Mouse (Mus musculus) urinary bladder, adult 18-20 months (tissue): ENCODE data around the gene Cdc14b.

Source experiments
- DNase-seq, 2 experiments: peaks; one replicate each; pipeline ENCODE4 v3.0.0; 2022; ENCODE audit warnings: low spot score in 2 of 2, mixed read lengths in 2 of 2

Gene Cdc14b

DNA sequence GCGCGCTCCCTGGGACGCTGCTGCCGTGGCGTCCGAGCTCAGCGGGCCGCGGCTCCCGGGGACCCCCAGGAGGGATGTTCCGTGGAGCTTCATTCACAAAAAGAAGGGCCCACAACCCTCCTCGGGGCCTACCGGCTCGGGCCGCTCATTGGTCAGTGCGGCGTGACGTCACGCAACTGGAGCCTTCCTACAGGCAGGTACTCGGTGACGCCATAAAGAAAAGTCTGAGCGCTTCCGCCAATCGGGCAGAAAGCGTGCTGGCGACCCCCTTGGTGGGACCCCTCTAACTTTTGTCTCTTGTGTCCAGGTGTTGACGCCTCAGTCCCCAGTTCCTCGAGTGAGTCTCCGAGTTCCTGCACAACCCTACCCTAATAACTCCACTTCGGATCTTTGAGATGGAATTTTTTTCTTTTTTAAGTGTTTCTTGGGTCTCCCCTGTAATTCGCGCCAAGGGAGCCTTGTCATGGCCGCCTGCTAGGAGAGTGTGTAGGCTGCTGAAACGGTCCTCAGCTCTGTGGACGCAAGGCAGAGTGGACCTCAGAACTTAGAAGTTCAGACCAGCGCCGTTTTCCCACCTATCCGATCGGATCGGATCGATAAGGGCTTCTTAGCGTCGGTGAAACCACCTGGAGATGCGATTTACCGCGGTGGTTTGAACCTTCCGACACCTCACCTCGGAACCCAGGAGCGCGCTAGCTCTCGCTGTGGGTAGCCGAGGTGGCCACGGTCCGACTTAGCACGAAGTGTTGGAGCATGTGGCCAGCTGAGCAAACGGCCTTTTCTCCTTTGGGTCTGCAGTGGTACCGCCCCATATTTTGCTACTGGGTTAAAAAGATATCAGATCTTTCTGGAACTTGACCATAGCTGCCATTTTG, at the start of gene Cdc14b:
Gene Cdc14b, minus strand, starts transcription at position 412 of the 875 bp plus-strand sequence.
- DNase-seq: peak; percentile 64 to 71

DNA sequence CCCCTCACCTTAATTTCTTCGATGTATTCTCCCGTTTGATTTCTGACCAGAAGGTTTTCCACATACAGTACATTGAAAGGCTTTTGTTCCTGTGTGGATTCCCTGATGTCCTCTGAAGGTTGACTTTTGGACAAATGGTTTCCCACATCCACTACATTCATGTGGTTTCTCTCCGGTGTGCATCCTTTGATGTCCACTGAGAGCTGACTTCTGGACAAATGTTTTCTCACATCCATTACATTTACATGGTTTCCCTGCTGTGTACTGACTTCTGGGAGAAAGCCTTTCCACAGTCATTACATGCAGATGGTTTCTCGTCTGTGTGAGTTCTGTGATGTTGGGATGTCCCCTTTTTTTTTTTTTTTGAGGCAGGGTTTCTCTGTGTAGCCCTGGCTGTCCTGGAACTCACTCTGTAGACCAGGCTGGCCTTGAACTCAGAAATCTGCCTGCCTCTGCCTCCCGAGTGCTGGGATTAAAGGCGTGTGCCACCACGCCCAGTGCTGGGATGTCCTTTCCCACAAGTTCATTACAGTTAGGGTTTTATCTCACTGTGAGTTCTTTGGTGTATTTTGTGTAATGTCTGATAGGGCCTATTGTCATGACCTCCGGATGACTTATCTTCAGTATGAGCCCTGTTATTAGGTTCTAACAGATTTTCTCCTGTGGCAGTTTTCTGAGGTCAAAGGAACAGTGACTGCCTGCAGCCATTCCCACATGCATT, 47.6 kb upstream of the Cdc14b start:
- no peak for DNase-seq

- no peak for DNase-seq
Measured at GRCm38 (mm10) chr13:64320334-64320733, 45.2 kb upstream of the Cdc14b start.

DNA sequence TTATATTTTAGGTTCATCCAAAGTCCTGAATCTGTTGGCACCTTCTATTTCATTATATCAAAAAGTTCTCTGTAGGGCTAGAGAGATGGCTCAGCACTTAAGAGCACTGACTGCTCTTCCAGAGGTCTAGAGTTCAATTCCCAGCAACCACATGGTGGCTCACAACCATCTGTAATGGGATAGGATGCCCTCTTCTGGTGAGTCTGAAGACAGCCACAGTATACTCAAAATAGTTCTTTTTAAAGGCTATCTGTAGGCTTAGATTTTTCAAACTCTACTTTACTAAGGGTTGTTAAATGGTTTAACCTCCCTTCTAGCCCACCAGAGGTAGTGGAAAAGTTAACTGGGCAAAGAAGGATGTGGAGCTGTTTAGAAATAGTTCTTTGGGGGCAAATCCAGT, 44.7 kb upstream of the Cdc14b start:
- DNase-seq: no peak

DNA sequence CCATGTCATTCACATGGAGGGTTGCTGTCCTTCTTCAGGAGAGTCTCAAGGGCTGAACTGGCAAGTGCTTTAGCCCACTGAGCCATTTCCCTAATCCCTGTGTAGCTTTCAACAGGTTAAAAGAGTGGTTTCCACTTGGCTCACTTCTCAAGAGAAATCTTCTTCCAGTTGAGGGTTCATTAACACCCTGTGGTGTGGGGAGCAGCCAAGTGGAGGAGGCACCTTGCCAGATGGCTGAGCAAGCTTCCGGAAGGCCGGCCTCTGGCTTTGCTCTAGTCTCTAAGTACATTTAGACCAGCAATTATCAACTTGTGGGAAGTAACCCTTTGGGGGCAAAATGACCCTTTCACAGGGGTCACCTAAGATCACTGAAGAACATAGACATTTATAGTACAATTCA, 43.3 kb upstream of the Cdc14b start:
- no peak for DNase-seq

GRCm38 (mm10) chr13:64315483-64316050, 40.5 kb upstream of the Cdc14b start:
- DNase-seq: no peak

DNA sequence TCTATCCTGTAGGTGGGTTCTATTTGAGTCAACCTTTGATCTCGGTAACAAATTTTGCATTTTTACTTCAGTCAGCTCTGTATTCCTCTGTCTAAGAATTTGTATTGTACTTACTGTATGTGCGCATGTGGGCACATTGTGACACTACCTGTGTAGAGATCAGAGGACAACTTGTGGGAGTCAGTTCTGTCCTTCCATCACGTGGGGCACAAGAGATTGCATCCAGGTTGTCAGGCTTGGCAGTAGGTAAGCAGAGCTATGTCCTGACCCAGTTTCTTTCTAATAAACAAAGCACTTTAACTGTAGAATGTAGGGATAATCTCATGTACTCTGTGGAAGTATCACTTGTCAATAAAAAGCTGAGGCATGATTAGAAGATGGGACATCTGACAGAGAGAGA, 39.0 kb upstream of the Cdc14b start:
- no peak for DNase-seq

DNA sequence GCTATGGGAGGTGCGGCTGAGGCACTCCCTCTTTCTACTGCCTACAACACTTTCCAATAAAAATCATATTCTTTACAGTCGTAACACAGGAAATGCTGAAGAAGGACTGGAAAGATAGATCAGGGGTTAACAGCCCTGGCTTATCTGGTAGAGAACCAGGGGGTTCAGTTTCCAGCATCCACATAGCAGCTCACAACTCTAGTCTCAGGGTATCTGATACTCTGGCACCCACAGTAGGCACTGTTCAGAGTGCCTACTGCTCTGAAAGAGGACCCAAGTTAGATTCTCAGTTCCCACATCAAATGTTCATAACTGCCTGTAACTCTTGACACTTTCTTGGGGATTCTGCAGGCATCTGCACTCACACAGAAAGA, 37.8 kb upstream of the Cdc14b start:
- no peak for DNase-seq

GRCm38 (mm10) chr13:64312024-64312915, 37.2 kb upstream of the Cdc14b start, which contains the start of gene Aaed1:
TSS of gene Aaed1 (minus strand) at chr13:64312710.
- DNase-seq: peak; percentile 86 to 88

DNA sequence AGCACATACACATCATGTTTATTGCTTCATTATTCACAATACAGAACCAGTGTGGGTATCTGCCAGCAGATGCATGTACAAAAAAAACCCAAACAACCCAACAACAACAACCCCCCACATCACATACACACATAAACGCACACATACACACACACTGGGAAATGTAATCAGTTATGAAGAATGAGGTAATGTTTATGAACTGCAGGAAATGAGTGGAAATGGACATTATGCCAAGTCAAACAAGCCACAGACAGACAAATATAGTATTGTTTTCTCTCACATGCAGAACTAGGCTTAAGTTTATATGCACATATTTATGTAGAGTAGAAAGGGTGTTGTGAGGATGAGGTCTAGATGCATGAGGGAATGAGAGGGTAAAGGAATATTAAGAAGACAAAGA, 36.2 kb upstream of the Cdc14b start:
- DNase-seq: no peak

- peak in 1 of 2 experiments; percentile 18 for DNase-seq
Measured at GRCm38 (mm10) chr13:64310585-64310984, 35.5 kb upstream of the Cdc14b start.

DNA sequence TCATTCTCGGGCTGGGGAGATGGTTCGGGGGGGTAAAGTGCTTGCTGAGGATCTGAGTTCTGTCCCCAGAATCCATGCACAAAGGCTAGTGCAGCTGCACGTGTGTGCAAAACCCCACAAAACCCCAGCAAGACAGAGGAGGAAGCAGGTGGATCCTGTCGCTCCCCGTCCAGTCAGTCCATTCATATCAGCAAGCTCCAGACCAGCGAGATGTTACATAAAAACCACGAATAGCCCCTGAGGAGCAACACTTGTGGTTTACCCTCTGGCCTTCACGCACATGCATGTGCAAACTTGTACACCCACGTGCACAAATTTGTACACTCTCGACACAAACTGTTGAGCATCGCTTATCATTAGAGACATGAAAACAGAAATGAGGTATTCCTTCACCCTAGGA, 34.8 kb upstream of the Cdc14b start:
- DNase-seq: no peak

- DNase-seq: no peak
Measured at GRCm38 (mm10) chr13:64309036-64309435, 33.9 kb upstream of the Cdc14b start.

DNA sequence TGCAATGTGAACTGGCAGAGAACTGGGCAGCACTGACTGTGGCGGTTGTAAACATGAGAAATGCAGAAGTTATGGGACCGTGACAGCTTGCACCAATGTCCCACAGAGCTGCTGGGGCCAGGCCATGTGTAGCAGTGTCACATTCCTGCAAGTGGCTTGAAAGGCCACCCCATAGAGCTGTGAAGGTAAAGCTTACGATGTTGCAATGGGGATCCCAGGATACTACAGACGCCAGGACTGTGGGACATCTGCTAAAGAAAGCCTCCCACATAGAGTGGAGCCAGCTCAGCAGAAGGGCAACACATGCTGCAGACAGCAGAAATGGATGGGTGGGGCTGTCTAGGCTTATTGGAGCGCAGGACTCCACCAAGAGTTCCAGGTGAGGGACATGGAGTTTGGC, 32.4 kb upstream of the Cdc14b start:
- no peak for DNase-seq

GRCm38 (mm10) chr13:64306078-64306477, 31.0 kb upstream of the Cdc14b start:
- peak in 1 of 2 experiments; percentile 10 for DNase-seq

DNA sequence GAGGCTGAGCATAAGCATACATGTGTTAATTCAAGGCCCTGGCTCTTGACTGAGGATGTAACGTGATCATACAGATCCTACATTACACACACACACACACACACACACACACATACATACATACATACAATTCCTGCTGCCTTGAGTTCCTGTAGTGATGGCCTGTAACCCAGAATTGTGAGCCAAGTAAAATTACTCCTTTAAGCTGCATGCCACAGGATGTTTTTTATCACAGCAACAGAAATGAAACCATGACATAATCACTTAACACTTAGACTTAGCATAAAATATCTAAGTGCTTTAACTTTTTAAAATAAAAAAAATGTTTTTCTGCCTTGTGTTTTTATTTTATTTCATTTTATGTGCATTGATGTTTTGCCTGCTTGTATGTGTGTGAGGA, 24.0 kb upstream of the Cdc14b start:
- DNase-seq: no peak

DNA sequence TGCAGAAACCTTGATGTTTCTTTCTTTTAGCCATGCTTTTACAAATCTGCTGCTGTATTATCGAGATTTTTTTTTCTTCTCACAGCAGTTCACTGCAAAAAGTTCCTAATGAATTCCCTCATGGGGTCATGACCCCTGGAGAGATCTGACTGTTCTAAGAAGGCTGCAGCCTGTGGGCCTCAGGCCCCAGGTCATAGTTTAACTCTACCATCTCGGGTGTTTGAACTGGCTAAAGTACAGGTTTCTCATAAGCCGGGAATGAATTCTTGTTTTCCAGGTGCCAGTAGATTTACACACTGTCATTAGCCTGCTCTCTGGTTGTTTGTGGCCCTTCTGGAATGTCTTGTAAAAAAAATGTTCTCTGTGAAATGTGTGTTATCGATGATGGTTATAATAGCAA, 11.7 kb upstream of the Cdc14b start:
- DNase-seq: no peak

- DNase-seq: no peak
Measured at GRCm38 (mm10) chr13:64286321-64286720, 11.2 kb upstream of the Cdc14b start.

- DNase-seq: no peak
Measured at GRCm38 (mm10) chr13:64284676-64285075, 9.6 kb upstream of the Cdc14b start.

GRCm38 (mm10) chr13:64280940-64281339, 5.8 kb upstream of the Cdc14b start:
- DNase-seq: no peak

DNA sequence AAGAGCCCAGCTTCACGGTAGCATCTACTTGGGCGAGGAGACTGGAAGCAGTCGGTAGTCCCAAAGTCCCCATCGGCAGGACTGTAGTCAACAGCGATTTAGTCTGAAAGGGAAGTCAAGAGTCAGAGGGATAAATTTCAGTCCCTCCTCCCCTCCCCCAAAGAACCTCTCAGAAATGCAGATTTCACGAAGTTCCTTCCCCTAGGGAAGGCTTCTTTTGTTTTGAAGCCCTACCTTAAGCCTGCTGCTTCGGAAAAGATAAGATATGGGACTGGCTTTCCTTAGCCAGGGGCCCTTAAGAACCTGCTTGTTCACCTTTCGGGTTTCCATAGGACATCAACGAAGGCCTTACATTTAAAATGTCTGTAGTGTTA, 651 bp upstream of the Cdc14b start:
- DNase-seq: no peak
